Mouse (Mus musculus): Measurements from ENCODE around the gene Gse1.

The Gse1 gene

DNA sequence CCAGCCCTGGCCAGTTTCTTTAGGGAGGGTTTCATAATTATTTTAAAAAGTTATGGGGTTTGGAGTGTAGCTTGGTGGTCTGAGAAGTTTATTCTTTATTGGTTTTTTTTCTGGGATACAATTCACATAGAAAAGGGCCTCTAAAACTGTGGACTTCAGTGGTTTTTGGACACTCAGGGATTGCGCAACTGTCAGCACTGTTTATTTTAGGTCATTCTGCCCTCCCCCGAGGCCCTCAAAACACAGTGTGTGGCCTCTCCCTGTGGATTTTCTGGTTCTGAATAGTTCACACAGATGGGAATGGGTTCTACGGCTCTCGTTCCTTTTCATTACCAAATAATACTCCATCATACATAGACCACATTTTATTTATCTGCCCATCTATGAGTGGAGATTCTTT, 15.0 kb downstream of the Gse1 start:
- DNase-seq (ENCODE audit: low spot score), result peak; percentile 75

DNA sequence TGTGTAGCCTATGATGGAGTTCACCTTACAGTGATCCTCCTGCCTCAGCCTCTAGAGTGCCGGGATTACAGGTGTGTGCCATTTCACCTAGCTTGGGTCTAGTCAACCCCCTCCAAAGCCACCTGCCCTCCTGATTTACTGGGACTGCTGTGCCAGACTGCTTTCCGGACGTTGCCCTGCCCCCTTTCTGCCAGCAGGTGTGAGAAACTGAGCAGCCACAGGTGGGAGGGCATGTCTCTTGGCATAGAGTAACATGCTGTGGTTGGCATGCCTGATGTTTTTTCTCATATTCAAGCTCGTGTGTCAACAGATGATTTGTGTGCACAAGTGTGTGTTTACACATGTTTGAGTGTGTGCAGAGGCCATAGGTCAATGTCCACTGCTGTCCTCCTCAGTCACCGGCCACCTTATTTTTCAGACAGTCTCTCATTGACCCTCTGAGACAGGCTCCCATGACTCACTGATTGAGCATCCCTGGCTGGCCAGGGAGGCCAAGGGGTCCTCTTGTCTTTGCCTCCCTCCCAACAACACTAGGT, 15.7 kb downstream of the Gse1 start:
- no peak for DNase-seq (ENCODE audit: low spot score)

DNA sequence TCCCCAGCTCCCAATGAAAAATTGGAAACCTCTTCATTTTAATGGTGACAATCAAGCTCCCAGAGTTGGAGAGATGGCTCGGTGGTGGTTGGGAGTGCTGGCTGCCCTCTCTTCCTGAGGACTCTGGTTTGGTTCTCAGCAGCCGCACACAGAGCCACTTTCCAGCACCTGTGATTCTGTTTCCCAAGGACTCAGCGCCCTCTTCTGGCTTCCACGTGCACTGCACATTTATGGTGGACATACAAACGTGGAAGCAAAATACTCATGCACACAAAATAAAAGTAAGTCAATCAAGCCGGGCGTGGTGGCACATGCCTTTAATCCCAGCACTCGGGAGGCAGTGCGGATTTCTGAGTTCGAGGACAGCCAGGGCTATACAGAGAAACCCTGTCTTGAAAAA, 16.3 kb downstream of the Gse1 start:
- no peak for DNase-seq (ENCODE audit: low spot score)

DNA sequence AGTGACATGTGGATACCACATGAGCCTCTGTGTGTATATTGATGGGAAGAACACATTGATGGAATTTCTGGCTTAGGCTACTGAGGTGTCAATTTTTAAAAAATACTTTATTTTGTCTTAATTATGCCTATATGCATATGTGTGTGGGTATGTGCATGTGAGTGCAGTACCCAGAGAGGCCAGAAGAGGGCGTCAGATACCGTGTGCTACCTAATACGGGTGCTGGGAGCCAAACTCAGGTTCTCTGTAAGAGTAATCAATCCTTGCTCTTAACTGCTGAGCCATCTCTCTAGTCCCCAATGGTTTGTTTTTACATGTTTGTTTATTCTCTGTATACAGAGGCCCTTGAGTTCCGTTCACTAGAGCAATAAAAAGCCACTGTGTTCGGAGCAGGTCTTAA, 19.4 kb downstream of the Gse1 start:
- no peak for DNase-seq (ENCODE audit: low spot score)

DNA sequence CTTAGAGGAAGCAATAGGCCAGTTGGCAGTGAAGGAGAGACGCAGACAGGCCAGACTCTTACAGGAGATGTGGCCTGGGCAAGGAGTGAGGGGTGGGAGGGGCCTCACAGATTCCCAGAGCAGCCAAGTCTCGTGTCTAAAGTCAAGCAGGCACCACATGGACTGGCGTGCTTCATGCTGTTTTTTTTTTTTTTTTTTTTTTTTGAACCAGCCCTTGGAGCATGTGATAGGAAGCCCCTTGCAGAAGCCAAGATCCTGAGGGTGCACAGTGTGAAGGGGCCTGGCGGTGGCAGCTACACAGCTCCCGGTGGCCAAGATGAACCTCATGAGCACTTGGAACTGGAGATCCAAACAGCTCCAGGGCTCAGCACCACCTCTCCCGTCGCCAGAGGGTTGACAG, 19.8 kb downstream of the Gse1 start:
- DNase-seq (ENCODE audit: low spot score), result peak; percentile 75

DNA sequence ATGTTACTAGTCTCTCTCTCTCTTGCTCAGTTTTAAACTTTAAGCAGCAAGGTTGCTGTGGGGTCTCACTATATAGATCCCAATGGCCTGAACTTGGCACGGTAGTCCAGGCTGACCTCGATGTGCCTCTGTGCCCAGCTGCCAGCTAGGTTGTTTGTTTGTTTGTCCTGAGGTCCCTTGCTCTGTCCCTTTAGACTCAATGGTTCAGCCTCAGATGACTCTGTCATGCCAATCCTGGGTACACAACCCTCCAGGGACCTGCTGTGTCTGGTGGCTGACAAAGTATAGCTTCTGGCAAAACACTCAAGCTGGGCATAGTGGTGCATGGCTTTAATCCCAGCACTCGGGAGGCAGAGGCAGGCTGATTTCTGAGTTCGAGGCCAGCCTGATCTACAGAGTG, 20.2 kb downstream of the Gse1 start:
- peak; percentile 50 for DNase-seq (ENCODE audit: low spot score)

DNA sequence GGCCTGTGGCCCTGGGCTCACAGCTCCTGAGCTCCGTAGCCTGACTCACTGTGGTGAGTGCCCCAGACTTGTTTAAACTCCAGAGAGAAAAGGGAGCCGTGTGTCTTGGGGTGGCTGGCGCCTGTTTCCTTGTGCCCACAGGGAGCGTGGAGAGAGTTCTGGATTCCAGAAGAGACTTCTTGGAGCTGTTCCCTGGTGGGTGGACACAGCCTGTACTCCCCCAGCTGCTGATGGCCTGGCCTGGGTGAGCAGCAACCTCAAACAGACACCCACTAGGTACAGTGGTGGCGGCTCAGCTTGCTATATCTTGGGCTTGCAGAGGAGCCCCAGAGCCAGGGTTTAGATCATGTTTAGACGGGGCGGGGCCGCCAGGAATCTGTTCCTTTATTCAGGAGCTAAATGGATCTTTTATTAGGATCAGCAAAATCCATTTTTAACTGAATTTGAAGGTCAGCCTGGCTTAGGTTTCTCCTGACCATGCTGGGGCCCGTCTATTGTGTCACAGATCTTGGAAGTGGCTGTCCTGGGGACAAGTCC, 21.6 kb downstream of the Gse1 start:
- no peak for DNase-seq (ENCODE audit: low spot score)

DNA sequence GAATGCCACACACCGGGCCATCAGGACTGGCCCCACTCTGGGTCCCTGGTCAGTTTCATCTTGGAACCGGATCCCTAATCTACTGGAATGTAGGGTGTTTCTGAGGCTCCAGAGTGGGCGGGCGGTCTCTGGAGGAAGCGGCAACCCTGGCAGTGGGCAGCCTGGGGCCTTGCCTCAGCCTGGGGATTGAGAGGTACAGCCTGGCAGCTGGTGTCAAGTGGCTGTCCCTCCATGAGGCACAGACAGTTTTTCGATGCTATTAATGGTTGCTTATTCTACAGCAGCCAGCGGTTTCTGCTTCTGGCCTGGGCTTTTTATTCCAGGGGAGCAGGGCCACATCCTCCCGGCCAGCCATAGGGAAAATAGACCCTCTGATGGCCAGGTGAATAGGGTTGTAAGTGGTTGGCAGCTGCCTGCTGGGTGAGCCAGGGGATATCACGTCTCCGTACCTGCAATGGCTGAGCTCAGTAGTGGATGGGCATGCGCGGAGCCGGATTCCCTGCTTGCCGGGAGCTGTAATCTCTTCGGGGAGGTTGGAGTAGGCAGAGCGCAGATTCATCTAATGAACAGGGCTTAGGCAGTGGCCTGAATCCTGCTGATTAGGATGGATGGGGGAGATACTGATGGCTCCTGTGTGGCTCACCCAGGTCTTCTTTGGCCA, 22.6 kb downstream of the Gse1 start:
- DNase-seq (ENCODE audit: low spot score), result no peak

DNA sequence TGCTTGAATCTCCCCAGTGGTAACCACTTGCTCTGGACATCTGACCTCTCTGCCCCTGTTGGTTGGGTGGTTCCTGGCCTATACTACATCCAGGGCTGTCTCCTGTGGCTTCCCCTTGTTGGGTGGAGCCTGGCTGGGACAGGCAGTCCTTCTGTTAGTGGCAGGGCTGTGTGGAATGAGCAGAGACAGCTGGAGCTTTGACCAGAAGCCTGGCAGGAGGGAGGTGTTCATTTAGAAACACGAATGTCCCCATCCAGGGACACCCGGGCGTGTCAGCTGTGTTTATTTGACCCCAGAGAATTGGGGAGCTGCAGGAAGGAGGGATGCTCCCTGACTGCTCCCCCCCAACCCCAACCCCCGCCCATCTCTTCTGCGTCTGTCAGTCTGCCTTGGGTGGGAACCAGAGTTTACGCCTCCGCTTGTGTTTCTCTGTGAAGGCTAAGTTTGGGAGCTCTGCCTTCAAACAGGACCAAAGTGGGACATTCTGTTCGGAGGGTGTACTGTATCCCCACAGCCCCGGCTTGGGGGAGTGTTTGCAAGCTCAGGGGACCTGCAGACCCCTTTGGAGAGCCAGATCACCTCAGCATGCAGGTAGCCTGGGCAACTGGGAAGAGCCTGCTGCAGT, 23.3 kb downstream of the Gse1 start:
- no peak for DNase-seq (ENCODE audit: low spot score)

DNA sequence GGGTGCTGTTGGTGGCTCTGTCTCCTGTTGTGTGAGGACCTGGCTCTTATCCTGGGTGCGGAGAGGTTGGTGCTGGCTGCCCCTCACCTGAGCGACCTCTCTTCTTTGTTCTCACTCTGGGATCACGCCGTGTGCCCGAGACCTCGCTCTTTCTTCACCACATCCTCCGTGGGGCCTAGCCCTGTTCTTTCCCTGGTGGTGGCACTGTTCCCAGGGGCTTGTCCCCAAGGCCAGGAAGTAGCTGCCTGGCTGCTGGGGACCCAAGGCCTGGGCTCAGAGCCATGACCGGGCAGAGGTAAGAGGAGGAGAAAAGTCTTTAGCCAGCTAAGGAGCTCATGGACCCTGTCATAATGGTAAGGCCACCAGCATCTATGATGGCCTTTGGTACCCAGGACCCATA, 25.4 kb downstream of the Gse1 start:
- no peak for DNase-seq (ENCODE audit: low spot score)

DNA sequence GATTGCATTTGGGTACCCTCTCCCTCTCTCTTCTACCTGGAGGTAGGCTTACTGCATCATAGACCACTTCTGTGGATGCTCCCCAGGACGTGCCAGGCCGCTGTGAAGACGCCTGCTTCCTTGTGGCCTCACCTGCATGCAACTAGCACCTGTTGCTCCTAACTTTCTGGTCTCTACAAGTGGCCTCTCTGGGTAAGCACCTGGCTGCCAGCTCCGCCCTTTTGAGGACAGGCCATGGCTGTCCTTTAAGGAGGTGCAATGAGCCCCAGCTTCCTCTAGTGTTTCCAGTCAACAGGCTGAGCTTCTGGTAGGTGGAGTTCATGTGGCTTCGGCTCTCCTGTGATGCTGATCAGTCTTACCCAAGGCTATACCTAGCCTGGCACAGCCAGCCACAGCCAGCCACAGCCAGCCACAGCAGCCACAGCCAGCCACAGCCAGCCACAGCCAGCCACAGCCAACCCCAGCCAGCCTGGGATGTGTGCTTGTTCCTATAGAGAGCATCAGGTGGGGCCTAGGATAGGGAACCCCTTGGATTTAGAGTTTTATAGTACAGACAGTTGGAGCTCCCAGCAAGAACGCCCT, 27.2 kb downstream of the Gse1 start:
- DNase-seq (ENCODE audit: low spot score), result no peak

DNA sequence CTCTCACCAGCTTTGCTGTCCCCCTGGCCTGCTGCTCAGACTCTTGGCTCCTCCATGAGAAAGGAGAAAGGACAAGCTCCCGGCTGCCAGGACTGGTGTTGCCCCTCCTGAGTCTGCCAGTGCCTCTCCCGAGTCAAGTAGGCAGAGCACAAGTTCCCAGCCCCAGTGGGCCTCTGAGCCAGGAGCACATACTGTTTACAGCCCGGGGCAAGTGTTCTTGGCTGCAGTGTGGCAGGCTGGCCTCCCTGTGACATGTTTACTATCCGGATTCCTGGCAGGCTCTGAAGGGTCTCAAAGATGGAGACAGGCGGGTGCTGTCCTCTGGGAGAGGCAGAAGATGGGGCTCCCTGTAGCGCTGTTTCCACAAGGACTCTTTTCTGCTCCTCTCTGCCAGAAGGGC, 28.7 kb downstream of the Gse1 start:
- DNase-seq (ENCODE audit: low spot score), result peak; percentile 82

DNA sequence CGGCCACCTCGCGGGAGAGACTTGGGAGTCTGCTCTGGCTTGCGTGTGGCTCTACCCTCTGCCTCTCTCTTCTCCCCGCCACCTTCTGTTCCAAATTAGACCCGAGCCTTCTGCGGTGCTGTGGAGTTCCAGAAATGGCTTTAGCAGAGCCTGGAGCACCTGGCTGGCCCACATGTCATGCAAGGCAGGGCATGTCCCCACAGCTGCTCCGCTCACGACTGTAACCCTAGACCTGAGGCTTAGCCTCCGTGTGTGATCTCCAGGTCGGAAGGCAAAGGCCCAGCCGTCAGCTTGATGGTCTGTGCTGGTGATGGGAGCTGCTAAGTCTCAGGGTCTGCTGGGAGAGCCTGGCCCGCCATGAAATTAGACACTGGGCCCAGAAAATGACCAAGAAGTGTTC, 30.9 kb downstream of the Gse1 start:
- DNase-seq (ENCODE audit: low spot score), result no peak

DNA sequence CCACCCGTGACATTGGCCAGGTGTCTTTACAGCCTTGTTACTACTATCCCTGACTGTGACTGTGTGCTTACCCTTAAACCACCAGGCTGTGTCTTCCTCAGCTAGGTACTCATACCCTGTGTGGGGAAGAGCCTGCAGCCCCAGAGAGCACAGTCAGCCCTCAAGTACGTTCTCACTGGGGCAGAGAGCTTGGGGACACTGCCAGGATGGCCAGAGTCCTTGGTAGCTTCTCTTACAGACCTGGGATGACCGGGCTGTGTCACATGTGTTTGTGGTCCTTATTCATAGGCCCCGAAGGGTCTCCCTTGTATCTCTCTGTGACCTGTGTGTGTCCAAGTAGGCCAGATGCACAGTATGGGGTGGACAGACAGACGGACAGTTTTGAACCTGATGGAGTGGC, 32.4 kb downstream of the Gse1 start:
- DNase-seq (ENCODE audit: low spot score), result no peak

DNA sequence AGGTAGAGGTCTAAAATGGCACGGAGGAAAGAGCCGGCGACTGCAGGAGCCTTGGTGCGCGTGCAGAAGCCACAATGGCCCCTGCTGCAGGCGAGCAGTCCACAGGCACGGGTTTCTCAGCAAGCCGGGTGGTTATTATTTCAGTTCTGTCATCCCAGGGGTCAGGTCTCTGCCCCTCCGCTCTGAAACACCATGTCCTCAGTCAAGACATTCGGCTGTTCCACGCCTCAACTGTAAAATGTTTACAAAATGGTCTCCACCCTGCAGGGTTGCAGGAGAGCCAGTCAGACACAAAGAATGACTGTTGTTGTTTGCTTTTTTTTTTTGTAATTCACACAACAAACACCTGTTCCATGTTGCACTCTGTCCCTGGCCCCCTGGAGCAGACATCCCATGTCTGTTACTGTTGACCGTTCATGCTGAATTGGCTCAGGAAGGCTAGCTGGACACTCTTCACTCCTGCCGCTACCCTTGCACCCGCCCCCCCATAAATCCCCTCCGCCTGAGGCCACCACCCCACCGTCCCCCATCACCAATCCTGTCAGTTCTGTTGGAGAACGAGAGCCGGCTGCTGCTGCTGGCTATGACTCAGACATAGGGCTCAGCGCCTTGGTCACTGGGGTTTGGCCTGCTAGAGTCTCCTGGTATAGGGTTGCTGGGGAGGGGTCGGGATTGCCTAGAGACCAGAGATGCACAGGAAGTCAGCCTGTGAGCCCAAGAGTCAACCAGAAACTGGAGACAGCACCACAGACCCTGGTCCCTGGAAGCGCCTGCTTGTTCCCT, 33.3 kb downstream of the Gse1 start:
- DNase-seq (ENCODE audit: low spot score), result no peak

DNA sequence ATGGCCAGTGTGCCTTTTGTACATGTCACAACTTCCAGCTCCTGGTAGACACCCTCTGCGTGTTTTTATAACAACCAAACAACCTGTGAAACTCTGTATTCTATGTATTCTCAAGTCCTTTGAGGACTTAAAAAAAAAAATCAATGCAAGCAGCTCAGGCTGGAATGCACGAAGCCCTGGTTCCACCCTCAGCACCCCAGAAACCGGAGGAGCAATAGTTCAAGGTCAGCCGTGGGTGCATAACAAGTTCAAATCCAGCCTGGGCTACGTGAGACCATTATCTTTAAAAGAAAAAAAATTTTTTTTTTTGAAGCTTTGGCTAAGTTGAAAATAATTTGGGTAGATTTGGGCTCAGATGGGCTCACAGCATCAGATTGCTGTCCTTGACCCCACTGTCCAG, 35.6 kb downstream of the Gse1 start:
- no peak for DNase-seq (ENCODE audit: low spot score)

DNA sequence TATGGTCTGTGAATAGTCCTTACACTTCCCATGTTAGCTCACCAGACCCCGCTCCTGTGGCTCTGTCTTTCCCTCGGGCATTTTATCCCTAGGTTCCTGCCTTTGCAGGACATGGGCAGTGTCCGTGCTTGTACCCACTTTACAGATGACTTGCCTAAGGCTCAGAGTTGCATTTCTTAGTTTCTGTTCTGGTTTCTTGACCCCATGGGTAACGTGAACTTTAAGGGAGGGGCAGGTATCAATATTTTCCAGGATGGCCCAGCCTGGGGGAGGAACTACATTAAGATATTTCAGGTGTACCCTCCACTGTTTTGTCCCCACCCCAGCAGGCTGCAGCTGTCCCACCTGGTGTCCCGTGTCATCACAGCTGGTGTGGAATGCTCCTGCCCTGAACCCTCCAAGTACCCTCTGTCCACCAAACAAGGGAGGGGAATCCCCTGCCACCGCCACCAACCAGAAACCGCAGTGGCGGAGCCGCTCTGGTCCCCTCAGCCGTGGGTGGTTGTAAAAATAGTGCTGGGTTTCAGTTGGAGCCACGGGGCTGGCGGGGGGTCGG, 36.2 kb downstream of the Gse1 start:
- no peak for DNase-seq (ENCODE audit: low spot score)

DNA sequence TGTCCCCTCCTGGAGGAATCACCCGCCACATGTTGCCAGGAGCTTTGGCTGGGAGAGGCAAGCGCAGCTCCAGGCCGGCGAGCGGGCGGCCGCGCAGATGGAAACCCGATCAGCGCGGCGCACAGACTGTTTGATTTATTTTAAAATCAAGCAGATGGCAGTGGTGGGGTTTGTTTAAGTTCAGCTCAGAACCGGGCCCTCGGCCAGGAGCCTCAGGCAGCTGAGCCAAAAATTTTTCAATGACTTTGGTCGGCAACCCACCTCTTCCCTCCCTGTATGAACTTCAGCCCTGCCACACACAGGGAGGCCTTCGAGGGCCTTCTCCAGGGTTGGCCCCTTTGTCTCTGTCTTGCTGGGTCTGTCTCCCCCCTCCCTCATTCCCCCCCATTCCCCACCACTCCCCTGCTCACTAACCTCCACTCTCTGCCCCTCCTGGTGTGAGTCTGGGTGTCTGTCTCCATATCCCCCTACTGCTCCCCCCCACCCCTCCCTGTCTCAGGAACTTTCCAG, 36.7 kb downstream of the Gse1 start:
- peak; percentile 85 for DNase-seq (ENCODE audit: low spot score)

DNA sequence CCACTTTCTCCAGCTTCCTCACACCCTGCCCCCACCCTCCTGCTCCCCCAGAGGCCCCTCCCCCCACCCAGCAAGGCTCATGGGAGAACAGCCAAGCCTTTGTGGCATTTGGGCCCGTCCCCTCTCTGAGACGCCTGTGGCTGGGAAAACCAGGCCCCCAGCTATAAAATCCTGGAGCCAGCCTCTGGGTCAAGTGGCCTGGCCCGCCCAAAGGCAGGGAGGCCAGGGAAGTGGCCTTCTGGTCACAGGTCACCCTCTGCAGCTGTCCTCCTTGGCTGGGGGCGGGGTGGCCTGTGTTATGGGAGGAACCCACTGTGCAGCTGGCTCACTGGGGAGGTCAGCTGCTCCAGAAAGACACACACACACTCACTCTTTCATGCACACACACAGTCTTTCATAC, 37.2 kb downstream of the Gse1 start:
- DNase-seq (ENCODE audit: low spot score), result peak; percentile 94

DNA sequence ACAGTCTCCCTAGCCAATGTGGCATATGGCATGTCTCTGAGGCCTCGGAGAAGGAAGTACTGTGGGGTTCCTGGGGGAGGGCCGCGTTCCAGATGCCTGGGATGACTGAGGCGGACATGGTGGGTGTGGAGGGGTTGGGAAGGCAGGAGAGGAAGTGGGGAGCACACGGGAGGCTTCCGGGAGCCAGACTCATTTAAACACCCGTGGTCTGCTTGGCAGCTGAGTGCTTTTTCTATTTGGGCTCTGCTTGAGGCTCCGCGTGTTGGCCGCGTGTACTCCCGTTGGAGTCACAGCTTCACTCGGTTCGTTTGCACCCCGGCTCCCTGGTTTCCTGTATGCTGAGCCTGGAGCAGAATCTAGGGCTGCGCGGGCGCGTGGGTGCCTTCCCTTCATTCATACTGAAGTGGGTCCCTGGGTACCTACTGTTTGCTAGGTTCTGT, 40.3 kb downstream of the Gse1 start:
- DNase-seq (ENCODE audit: low spot score), result no peak

DNA sequence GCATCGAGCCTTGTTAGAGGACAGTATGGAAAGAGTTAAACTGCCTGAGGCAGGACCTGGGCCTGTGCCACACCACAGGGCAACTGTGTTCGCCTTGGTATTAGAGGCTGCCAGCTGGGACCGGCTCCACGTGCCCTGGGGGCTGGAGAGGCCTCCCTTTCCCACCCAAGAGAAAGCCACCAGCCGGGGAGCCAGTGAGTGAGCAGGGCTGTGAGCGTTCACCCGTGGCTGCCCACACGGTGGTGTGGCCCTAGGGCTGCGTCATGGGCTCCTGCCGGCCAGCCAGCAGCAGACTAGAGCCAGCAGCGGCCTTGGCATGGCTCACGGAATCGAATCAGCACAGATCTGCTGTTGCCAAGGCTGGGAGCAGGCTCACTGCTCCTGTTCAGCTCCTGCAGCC, 42.2 kb downstream of the Gse1 start:
- peak; percentile 80 for DNase-seq (ENCODE audit: low spot score)

DNA sequence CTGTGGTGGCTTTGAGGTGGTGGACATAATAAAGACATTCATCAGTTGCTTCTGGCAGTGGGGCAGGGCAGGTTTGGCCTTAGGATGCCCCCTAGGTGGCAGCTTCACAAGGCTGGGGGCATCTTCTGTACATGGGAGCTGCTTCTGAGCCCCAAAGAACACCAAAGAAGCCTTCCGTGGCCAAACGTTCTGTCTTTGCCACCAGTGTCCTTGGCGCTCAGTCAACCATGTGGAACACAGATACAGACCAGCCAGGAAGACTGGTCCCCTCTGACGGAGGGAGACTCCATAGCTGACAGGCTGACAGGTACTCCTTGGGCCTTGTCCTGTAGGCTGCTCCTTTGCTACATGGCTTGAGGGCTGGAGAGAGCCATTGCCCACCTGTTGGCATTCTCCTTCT, 45.2 kb downstream of the Gse1 start:
- DNase-seq (ENCODE audit: low spot score), result no peak
